Mouse (Mus musculus): ENCODE results near the gene Rab21. TPM values are rescaled to one million over a fixed set of nuclear protein-coding genes. Genes with fewer than 3 reads are reported as not detected.

The Rab21 gene
- total and polyA plus RNA-seq, 3 experiments, result 29.9 to 80.1 (median 75.0) TPM

DNA sequence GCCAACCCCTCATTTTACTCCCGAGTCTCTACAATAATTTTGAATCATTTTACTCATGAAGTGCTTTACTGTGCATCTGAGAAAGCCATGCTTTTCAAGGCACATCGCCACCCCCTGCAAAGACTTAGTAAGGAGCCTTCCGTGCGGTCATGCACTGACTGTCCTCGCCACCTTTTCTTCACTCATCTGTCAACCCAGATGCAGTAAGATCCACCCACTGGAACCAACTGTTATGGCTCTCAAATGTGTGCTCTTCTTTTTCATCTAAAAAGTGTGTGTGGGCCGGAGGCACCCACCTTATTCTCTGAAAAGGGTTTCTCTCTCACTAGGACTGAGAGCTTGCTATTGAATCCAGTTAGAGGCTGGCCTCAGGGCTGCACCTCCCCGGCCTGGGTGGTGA lies 21.4 kb downstream of the Rab21 start:
- H3K4me3 ChIP-seq, result no peak overlapping the region
- H3K79me2 ChIP-seq (replicated peaks; ENCODE audit: control insufficient read depth, insufficient read depth, low read length), result no peaks in the 10 kb centered on the region; the same call in 1 of the 2 replicates
- H3K27me3 ChIP-seq (ENCODE audit: control insufficient read depth, insufficient read depth, low read length), result no peaks in the 10 kb centered on the region
- TF ChIP-seq EP300 (IDR thresholded peaks at IDR 0.05; ENCODE audit: insufficient read depth, low read depth, low read length) (no peak), POLR2A (IDR thresholded peaks at IDR 0.05; ENCODE audit: insufficient read depth, low read depth, low read length) (no peak), CTCF (IDR thresholded peaks at IDR 0.05) (no peak)
- intact Hi-C loops (cut with DNase I), result no loop called here
- peaks cover 4% of the 10 kb centered on the region for H3K36me3 ChIP-seq (ENCODE audit: control insufficient read depth, insufficient read depth, low read length)
- peaks cover 2% of the 10 kb centered on the region for H3K4me1 ChIP-seq (ENCODE audit: control insufficient read depth, insufficient read depth, low read length)
- H3K9ac ChIP-seq (ENCODE audit: low read depth, low read length), result no peak overlapping the region
- WGBS, result 90% methylated on average over 7 of the region's 7 CpGs
- no peak for DNase-seq
- no peak overlapping the region for H3K27ac ChIP-seq

DNA sequence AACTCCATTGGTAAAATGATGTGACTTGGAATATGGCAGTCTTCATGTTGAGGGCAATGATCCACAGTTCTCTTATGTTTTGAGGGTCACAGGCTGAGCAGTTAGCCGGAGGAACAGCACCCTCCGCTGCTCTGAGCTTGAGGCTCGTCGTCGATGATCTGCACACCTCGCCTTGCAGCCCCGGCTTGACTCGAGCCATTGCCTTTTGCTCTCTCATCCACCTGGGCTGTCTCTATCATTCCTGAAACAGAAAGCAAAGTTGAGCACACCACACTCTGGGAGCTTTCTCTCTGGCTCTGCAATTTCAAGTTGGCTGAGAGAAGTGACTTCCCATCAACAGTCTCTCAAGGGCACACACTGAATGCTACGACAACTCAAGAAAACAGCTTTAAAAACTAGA lies 24.7 kb downstream of the Rab21 start:
- Histone ChIP-seq H3K4me1 (ENCODE audit: control insufficient read depth, insufficient read depth, low read length) (no peaks in the 10 kb centered on the region), H3K36me3 (ENCODE audit: control insufficient read depth, insufficient read depth, low read length) (peaks cover 4% of the 10 kb centered on the region; the same call in 1 of the 2 replicates), H3K27ac (no peak overlapping the region), H3K9ac (ENCODE audit: low read depth, low read length) (no peak overlapping the region), H3K4me3 (no peak overlapping the region), H3K79me2 (replicated peaks; ENCODE audit: control insufficient read depth, insufficient read depth, low read length) (no peaks in the 10 kb centered on the region; the same call in none of the 2 replicates), H3K27me3 (ENCODE audit: control insufficient read depth, insufficient read depth, low read length) (no peaks in the 10 kb centered on the region)
- intact Hi-C loops (cut with DNase I), result no loop called here
- DNase-seq, result no peak
- TF ChIP-seq CTCF (IDR thresholded peaks at IDR 0.05) (no peak), POLR2A (IDR thresholded peaks at IDR 0.05; ENCODE audit: insufficient read depth, low read depth, low read length) (no peak), EP300 (IDR thresholded peaks at IDR 0.05; ENCODE audit: insufficient read depth, low read depth, low read length) (no peak)
- 87% methylated on average over 9 of the region's 9 CpGs for WGBS

DNA sequence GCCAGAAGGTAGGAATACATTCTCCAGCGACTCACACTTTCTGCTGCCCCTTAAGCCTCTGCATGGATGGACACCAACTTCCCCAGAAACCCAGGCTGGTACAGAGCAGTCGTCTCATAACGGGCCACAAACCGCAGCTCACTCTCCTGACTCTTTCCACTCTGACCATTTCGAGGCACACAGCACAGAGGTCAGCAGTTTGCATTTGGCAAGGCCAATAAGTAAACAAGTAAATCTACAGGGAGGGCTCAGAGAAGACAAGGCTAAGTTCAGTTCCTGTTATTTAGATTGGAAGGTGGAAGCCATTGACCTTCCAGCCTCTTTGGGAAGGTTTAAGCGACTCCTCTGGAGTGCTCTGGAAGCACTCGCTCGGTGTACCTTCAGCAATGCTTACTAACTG lies 26.5 kb downstream of the Rab21 start:
- DNase-seq, result no peak
- WGBS, result 87% methylated on average over 8 of the region's 8 CpGs
- no peak overlapping the region for H3K9ac ChIP-seq (ENCODE audit: low read depth, low read length)
- no peaks in the 10 kb centered on the region for H3K4me1 ChIP-seq (ENCODE audit: control insufficient read depth, insufficient read depth, low read length)
- no peak for TF ChIP-seq CTCF (IDR thresholded peaks at IDR 0.05)
- TF ChIP-seq EP300 (IDR thresholded peaks at IDR 0.05; ENCODE audit: insufficient read depth, low read depth, low read length), result no peak
- TF ChIP-seq POLR2A (IDR thresholded peaks at IDR 0.05; ENCODE audit: insufficient read depth, low read depth, low read length), result no peak
- no peaks in the 10 kb centered on the region for H3K27me3 ChIP-seq (ENCODE audit: control insufficient read depth, insufficient read depth, low read length)
- no peak overlapping the region for H3K4me3 ChIP-seq
- no peaks in the 10 kb centered on the region; the same call in 1 of the 2 replicates for H3K79me2 ChIP-seq (replicated peaks; ENCODE audit: control insufficient read depth, insufficient read depth, low read length)
- intact Hi-C loops (cut with DNase I), result no loop called here
- H3K27ac ChIP-seq, result no peak overlapping the region
- peaks cover 4% of the 10 kb centered on the region; the same call in 1 of the 2 replicates for H3K36me3 ChIP-seq (ENCODE audit: control insufficient read depth, insufficient read depth, low read length)

DNA sequence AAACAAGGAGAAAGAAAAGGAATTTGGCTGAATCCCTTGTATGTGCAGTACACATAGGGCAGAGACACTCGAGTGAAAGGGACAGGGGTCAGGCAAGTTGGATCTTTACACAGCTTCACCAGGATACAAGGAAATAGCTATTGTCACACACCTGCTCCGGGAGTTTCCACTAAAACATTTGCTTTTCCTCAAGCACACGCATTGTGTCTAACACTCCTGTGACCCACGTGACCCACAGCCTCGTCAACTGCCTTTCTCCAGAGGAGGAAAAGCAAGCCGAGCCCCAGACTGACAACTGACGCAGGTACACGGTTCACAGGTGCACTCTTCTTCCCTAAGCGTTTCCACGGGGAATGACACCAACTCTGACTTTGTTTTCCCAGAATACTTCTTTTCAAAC lies 31.2 kb downstream of the Rab21 start:
- Histone ChIP-seq H3K27ac (no peak overlapping the region), H3K27me3 (ENCODE audit: control insufficient read depth, insufficient read depth, low read length) (no peaks in the 10 kb centered on the region), H3K36me3 (ENCODE audit: control insufficient read depth, insufficient read depth, low read length) (no peaks in the 10 kb centered on the region), H3K79me2 (replicated peaks; ENCODE audit: control insufficient read depth, insufficient read depth, low read length) (no peaks in the 10 kb centered on the region; the same call in 1 of the 2 replicates), H3K9ac (ENCODE audit: low read depth, low read length) (no peak overlapping the region), H3K4me3 (no peak overlapping the region), H3K4me1 (ENCODE audit: control insufficient read depth, insufficient read depth, low read length) (no peaks in the 10 kb centered on the region)
- WGBS, result 56% methylated on average over 10 of the region's 10 CpGs
- no peak for TF ChIP-seq EP300 (IDR thresholded peaks at IDR 0.05; ENCODE audit: insufficient read depth, low read depth, low read length)
- no peak for TF ChIP-seq CTCF (IDR thresholded peaks at IDR 0.05)
- no peak for TF ChIP-seq POLR2A (IDR thresholded peaks at IDR 0.05; ENCODE audit: insufficient read depth, low read depth, low read length)
- intact Hi-C loops (cut with DNase I), result no loop called here
- DNase-seq, result no peak

DNA sequence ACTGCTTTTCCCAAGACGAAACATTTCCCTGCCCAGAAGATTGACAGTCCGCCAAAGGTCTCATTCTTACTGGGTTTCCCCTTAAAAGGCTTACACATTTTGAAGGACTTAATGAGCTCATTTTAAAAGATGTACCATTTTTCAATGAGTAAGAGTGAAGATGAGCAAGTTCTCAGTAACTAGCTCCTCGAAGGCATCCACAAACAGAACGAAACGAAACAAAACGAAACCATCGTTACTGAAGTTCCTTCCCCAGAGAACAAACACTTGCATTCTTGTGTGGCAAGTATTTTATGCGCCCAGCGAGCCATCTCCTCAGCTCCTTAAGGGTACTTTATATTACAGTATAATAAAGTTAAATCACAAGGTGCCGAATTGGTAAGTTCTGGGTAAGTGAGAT lies 34.0 kb downstream of the Rab21 start:
- Histone ChIP-seq H3K4me1 (ENCODE audit: control insufficient read depth, insufficient read depth, low read length) (no peaks in the 10 kb centered on the region), H3K9ac (ENCODE audit: low read depth, low read length) (no peak overlapping the region), H3K27ac (no peak overlapping the region), H3K27me3 (ENCODE audit: control insufficient read depth, insufficient read depth, low read length) (no peaks in the 10 kb centered on the region), H3K79me2 (replicated peaks; ENCODE audit: control insufficient read depth, insufficient read depth, low read length) (no peaks in the 10 kb centered on the region), H3K36me3 (ENCODE audit: control insufficient read depth, insufficient read depth, low read length) (no peaks in the 10 kb centered on the region), H3K4me3 (no peak overlapping the region)
- intact Hi-C loops (cut with DNase I), result no loop called here
- TF ChIP-seq EP300 (IDR thresholded peaks at IDR 0.05; ENCODE audit: insufficient read depth, low read depth, low read length), result no peak
- no peak for TF ChIP-seq POLR2A (IDR thresholded peaks at IDR 0.05; ENCODE audit: insufficient read depth, low read depth, low read length)
- no peak for TF ChIP-seq CTCF (IDR thresholded peaks at IDR 0.05)
- 90% methylated on average over 10 of the region's 10 CpGs for WGBS
- DNase-seq, result no peak

DNA sequence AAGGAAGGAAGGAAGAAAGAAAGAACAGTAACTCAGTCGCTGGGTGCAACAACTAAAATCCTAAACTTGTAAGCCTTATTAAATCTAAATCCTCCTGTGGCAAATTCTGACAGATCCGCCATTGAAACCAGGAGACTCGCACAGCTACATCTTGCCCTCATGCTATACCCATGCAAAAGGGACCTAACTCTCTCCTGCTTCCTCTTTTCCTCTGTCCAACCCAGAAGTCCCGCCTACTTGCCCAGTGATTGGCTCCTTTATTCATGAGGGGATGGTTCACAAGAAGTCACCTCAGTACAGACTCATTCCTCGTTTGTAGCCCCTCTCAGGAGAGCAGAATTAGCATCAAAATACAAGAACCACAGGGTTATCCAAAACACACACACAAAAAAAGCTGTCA lies 43.7 kb downstream of the Rab21 start:
- H3K36me3 ChIP-seq (ENCODE audit: control insufficient read depth, insufficient read depth, low read length), result no peaks in the 10 kb centered on the region
- H3K27me3 ChIP-seq (ENCODE audit: control insufficient read depth, insufficient read depth, low read length), result no peaks in the 10 kb centered on the region
- DNase-seq, result no peak
- 61% methylated on average over 5 of the region's 5 CpGs for WGBS
- no peak overlapping the region for H3K27ac ChIP-seq
- no peaks in the 10 kb centered on the region for H3K79me2 ChIP-seq (replicated peaks; ENCODE audit: control insufficient read depth, insufficient read depth, low read length)
- intact Hi-C loops (cut with DNase I), result no loop called here
- H3K4me1 ChIP-seq (ENCODE audit: control insufficient read depth, insufficient read depth, low read length), result no peaks in the 10 kb centered on the region
- TF ChIP-seq EP300 (IDR thresholded peaks at IDR 0.05; ENCODE audit: insufficient read depth, low read depth, low read length), result no peak
- no peak for TF ChIP-seq POLR2A (IDR thresholded peaks at IDR 0.05; ENCODE audit: insufficient read depth, low read depth, low read length)
- TF ChIP-seq CTCF (IDR thresholded peaks at IDR 0.05), result no peak
- H3K9ac ChIP-seq (ENCODE audit: low read depth, low read length), result no peak overlapping the region
- no peak overlapping the region for H3K4me3 ChIP-seq
